Mouse (Mus musculus) CH12.LX (cell line): ENCODE measurements around the gene Rims1.

Experiments
- CHD2 ChIP-seq: IDR thresholded peaks from 2 replicates; pipeline ENCODE4 v1.6.1; 2011; ENCODE audit warnings: low read length, improper control_type of control experiment
- CTCF ChIP-seq, 2 experiments: IDR thresholded peaks in 1 of 2; conservative IDR thresholded peaks in 1 of 2; 2 replicates each; pipeline ENCODE4 v1.5.1; 2011 to 2012; ENCODE audit warnings: low read depth in 2 of 2, low read length in 2 of 2, improper control_type of control experiment in 1 of 2, inconsistent platforms in 1 of 2, mild to moderate bottlenecking in 1 of 2, moderate library complexity in 1 of 2
- EP300 ChIP-seq: IDR thresholded peaks from 2 replicates; pipeline ENCODE4 v1.6.1; 2011; ENCODE audit warnings: low read length, improper control_type of control experiment
- IRF4 ChIP-seq: IDR thresholded peaks from 2 replicates; pipeline ENCODE4 v1.6.1; 2014; ENCODE audit warnings: low read depth, mild to moderate bottlenecking, inconsistent platforms, low read length, improper control_type of control experiment
- MAZ ChIP-seq: IDR thresholded peaks from 2 replicates; pipeline ENCODE4 v1.6.1; 2012; ENCODE audit warnings: low read depth, mild to moderate bottlenecking, inconsistent platforms, low read length, improper control_type of control experiment, moderate library complexity
- SMC3 ChIP-seq: IDR thresholded peaks from 2 replicates; pipeline ENCODE4 v1.6.1; 2011; ENCODE audit warnings: low read depth, low read length, improper control_type of control experiment

- TF ChIP-seq EP300 = no peak
- TF ChIP-seq SMC3 = no peak
- no peak for TF ChIP-seq IRF4
- no peak for TF ChIP-seq CTCF (conservative IDR thresholded peaks at IDR 0.05 in 1 of 2, IDR thresholded peaks at IDR 0.05 in 1 of 2; ENCODE audit: low read depth in 2 of 2, low read length in 2 of 2)
- TF ChIP-seq MAZ = no peak
- TF ChIP-seq CHD2 = no peak
Observed at GRCm38 (mm10) chr1:22311471-22311870, 494.3 kb downstream of the Rims1 start.
